In genomic region chr17:43137838-43138237, GRCm38 (mm10) we compare ENCODE assay signal across 10 mouse cellular contexts.
DNase-seq lines count a peak whose midpoint lies in the region; ATAC-seq and TF ChIP-seq lines count a peak whose summit lies in the region.
"Had no signal": no experiment of that assay in that cellular context is flagged by ENCODE, and none has a peak within 500 bp of the region (broad histone marks: within the 10 kb centered on the region; RNA-seq: fewer than 3 reads in every experiment).

No protein-coding gene starts in this region.

- WGBS in lung, adult 2 months: 86% methylated on average over 9 of the region's 9 CpGs
- WGBS in stomach, embryonic 15.5 days: 88% methylated on average over 9 of the region's 9 CpGs

- H3K27me3 ChIP-seq in stomach, embryonic 15.5 days (replicated peaks): no peaks in the 10 kb centered on the region
- H3K27me3 ChIP-seq: forebrain, embryonic 13.5 days had no signal

- peak; percentile 56 to 59 for DNase-seq in lung, adult 18-20 months
- DNase-seq in lung, adult 2 months: no peak
- DNase-seq in heart, postnatal 25 days (ENCODE audit: low spot score): peak; percentile 29
- DNase-seq in lung, postnatal 14 days: peak; percentile 39
- DNase-seq in cerebellum, adult 11 months: no peak
- no peak for DNase-seq in urinary bladder, postnatal 14 days (ENCODE audit: low spot score)
- DNase-seq in layer of hippocampus, postnatal 36 days: no peak
- DNase-seq: midbrain, embryonic 14.5 days had no signal

- no peak overlapping the region for H3K9ac ChIP-seq in stomach, embryonic 15.5 days
- H3K9ac ChIP-seq: forebrain, embryonic 13.5 days had no signal

- H3K9me3 ChIP-seq in stomach, embryonic 15.5 days: no peaks in the 10 kb centered on the region
- H3K9me3 ChIP-seq: forebrain, embryonic 13.5 days had no signal

- intact Hi-C loops in heart, postnatal 25 days (cut with DNase I): no loop called here

- TF ChIP-seq CTCF in lung, adult 2 months (IDR thresholded peaks at IDR 0.05; ENCODE audit: insufficient read depth, low read length): no peak

- ATAC-seq in stomach, embryonic 15.5 days (ENCODE audit: insufficient read depth, low FRiP score, low read depth): peak; percentile 21; the same call in 1 of the 2 replicates
- ATAC-seq: forebrain, embryonic 13.5 days had no signal

- no peak for TF ChIP-seq POLR2A in lung, adult 2 months (IDR thresholded peaks at IDR 0.05; ENCODE audit: borderline replicate concordance, extremely low read depth, low read depth, low read length)

- H3K4me1 ChIP-seq in lung, adult 2 months (ENCODE audit: control insufficient read depth, insufficient read depth, low read length): no peaks in the 10 kb centered on the region
- H3K4me1 ChIP-seq in stomach, embryonic 15.5 days: no peaks in the 10 kb centered on the region
- H3K4me1 ChIP-seq: forebrain, embryonic 13.5 days had no signal

- no peak overlapping the region for H3K4me2 ChIP-seq in stomach, embryonic 15.5 days
- H3K4me2 ChIP-seq: forebrain, embryonic 13.5 days had no signal

- no peak overlapping the region for H3K27ac ChIP-seq in stomach, embryonic 15.5 days
- H3K27ac ChIP-seq: forebrain, embryonic 13.5 days had no signal

- no peaks in the 10 kb centered on the region for H3K36me3 ChIP-seq in stomach, embryonic 15.5 days

- H3K4me3 ChIP-seq in lung, adult 2 months (replicated peaks; ENCODE audit: extremely low read depth, low read depth, low read length): no peak overlapping the region
- no peak overlapping the region for H3K4me3 ChIP-seq in stomach, embryonic 15.5 days (replicated peaks)
- H3K4me3 ChIP-seq: forebrain, embryonic 13.5 days had no signal

Comparison
In these comparisons a context has a peak if more than half of its experiments do, and no peak if none do; other contexts are left out.
1. DNase-seq: peak in lung, adult 18-20 months (2 of 2), heart, postnatal 25 days (single experiment) and lung, postnatal 14 days (single experiment); none in lung, adult 2 months (single experiment), cerebellum, adult 11 months (single experiment), urinary bladder, postnatal 14 days (single experiment) and layer of hippocampus, postnatal 36 days (0 of 2).